Mouse (Mus musculus) heart, embryonic 16.5 days (tissue): ENCODE results near the gene Cct7. TPM values are rescaled to one million over a fixed set of nuclear protein-coding genes. Genes with fewer than 3 reads are reported as not detected.

ENCODE experiments used
- ATAC-seq: fragments of 200-750 bp; cut with Nextera tagmentation; replicated peaks from 2 replicates; pipeline ENCODE4 v1.8.0; 2017; ENCODE audit warnings: moderate number of reproducible peaks; ENCODE audit not compliant: insufficient read depth, low FRiP score; ENCODE audit errors: extremely low read depth
- H3K27ac ChIP-seq: fragments of 300-500 bp; sonication (generic); 2 replicates; pipeline ENCODE4 v1.5.1; 2014; ENCODE audit warnings: mild to moderate bottlenecking, low read length, control low read depth, moderate library complexity
- H3K27me3 ChIP-seq: fragments of 300-500 bp; sonication (generic); 2 replicates; pipeline ENCODE4 v1.6.1; 2014; ENCODE audit warnings: low read length, mixed read lengths; ENCODE audit not compliant: control insufficient read depth, insufficient read depth
- H3K36me3 ChIP-seq: fragments of 300-500 bp; sonication (generic); 2 replicates; pipeline ENCODE4 v1.6.1; 2014; ENCODE audit not compliant: control insufficient read depth, insufficient read depth
- H3K4me1 ChIP-seq: fragments of 300-500 bp; sonication (generic); 2 replicates; pipeline ENCODE4 v1.6.1; 2014; ENCODE audit warnings: low read length, mixed read lengths; ENCODE audit not compliant: control insufficient read depth, insufficient read depth
- H3K4me2 ChIP-seq: fragments of 300-500 bp; sonication (generic); 2 replicates; pipeline ENCODE4 v1.6.1; 2014; ENCODE audit warnings: low read depth, mild to moderate bottlenecking, control low read depth, low read length
- H3K4me3 ChIP-seq: fragments of 300-500 bp; sonication (generic); 2 replicates; pipeline ENCODE4 v1.5.1; 2014; ENCODE audit warnings: mild to moderate bottlenecking, control low read depth, low read length
- H3K9ac ChIP-seq: fragments of 300-500 bp; sonication (generic); 2 replicates; pipeline ENCODE4 v1.6.1; 2014; ENCODE audit warnings: low read length, control low read depth
- H3K9me3 ChIP-seq: fragments of 300-500 bp; sonication (generic); replicated peaks from 2 replicates; pipeline ENCODE4 v1.6.1; 2016; ENCODE audit warnings: low read length; ENCODE audit not compliant: control insufficient read depth
- WGBS: fragments of 180-500 bp; shearing (Covaris S2); extraction: QIAGEN DNeasy Blood & Tissue Kit; methylation state at CpG from one replicate; pipeline ENCODE4 v1.1.7; 2014; 5-methylcytosine and 5-hydroxymethylcytosine counted together
- polyA plus RNA-seq: library from polyadenylated mRNA; unstranded; fragments of >200 nt; fragmentation: Nextera tagmentation; extraction: Ambion mirVana; gene quantifications from 2 replicates; pipeline ENCODE4 v1.2.1, GENCODE M21; 2015

The Cct7 gene
- polyA plus RNA-seq, 1 experiment from 2014 or later, result 381 TPM

GRCm38 (mm10) chr6:85488510-85488909, 37.2 kb downstream of the Cct7 start:
- no peak for ATAC-seq
- H3K4me3 ChIP-seq, result no peak overlapping the region
- H3K27me3 ChIP-seq, result peaks cover 32% of the 10 kb centered on the region
- H3K9me3 ChIP-seq, result no peaks in the 10 kb centered on the region
- H3K27ac ChIP-seq, result no peak overlapping the region
- H3K4me2 ChIP-seq, result no peak overlapping the region
- H3K9ac ChIP-seq, result no peak overlapping the region
- peaks cover 7% of the 10 kb centered on the region; the same call in 1 of the 2 replicates for H3K4me1 ChIP-seq
- WGBS, result 73% methylated on average over 4 of the region's 4 CpGs
- no peaks in the 10 kb centered on the region for H3K36me3 ChIP-seq

- Histone ChIP-seq H3K27ac (no peak overlapping the region), H3K4me1 (no peaks in the 10 kb centered on the region), H3K4me3 (no peak overlapping the region), H3K4me2 (no peak overlapping the region), H3K36me3 (no peaks in the 10 kb centered on the region), H3K27me3 (peaks cover 19% of the 10 kb centered on the region), H3K9me3 (no peaks in the 10 kb centered on the region), H3K9ac (no peak overlapping the region)
- 74% methylated on average over 3 of the region's 3 CpGs for WGBS
- no peak for ATAC-seq
These were observed 38.4 kb downstream of the Cct7 start for GRCm38 (mm10) chr6:85489717-85490116.

- H3K36me3 ChIP-seq, result no peaks in the 10 kb centered on the region
- no peaks in the 10 kb centered on the region for H3K9me3 ChIP-seq
- H3K4me3 ChIP-seq, result no peak overlapping the region
- WGBS, result 66% methylated on average over 4 of the region's 4 CpGs
- no peak overlapping the region for H3K27ac ChIP-seq
- no peak overlapping the region for H3K4me2 ChIP-seq
- H3K9ac ChIP-seq, result no peak overlapping the region
- no peaks in the 10 kb centered on the region for H3K4me1 ChIP-seq
- no peak for ATAC-seq
- peaks cover 14% of the 10 kb centered on the region for H3K27me3 ChIP-seq
These were observed 38.9 kb downstream of the Cct7 start for GRCm38 (mm10) chr6:85490252-85490651.

- no peak overlapping the region for H3K4me2 ChIP-seq
- no peak overlapping the region for H3K27ac ChIP-seq
- no peaks in the 10 kb centered on the region for H3K36me3 ChIP-seq
- H3K4me1 ChIP-seq, result no peaks in the 10 kb centered on the region
- no peaks in the 10 kb centered on the region for H3K9me3 ChIP-seq
- ATAC-seq, result no peak
- 0 out of 2 replicates have a peak, but pooled peaks cover 5% of the 10 kb centered on the region for H3K27me3 ChIP-seq
- 81% methylated on average over 3 of the region's 3 CpGs for WGBS
- H3K9ac ChIP-seq, result no peak overlapping the region
- H3K4me3 ChIP-seq, result no peak overlapping the region
These were observed 40.3 kb downstream of the Cct7 start for GRCm38 (mm10) chr6:85491606-85492005.

- Histone ChIP-seq H3K27me3 (peaks cover 13% of the 10 kb centered on the region; the same call in 1 of the 2 replicates), H3K9me3 (no peaks in the 10 kb centered on the region), H3K27ac (no peak overlapping the region), H3K4me2 (no peak overlapping the region), H3K9ac (no peak overlapping the region), H3K4me1 (no peaks in the 10 kb centered on the region), H3K36me3 (no peaks in the 10 kb centered on the region), H3K4me3 (no peak overlapping the region)
- ATAC-seq, result no peak
These were observed 45.7 kb downstream of the Cct7 start for GRCm38 (mm10) chr6:85496976-85497375.

GRCm38 (mm10) chr6:85498147-85498546, 46.8 kb downstream of the Cct7 start:
- Histone ChIP-seq H3K9me3 (no peaks in the 10 kb centered on the region), H3K27me3 (peaks cover 23% of the 10 kb centered on the region), H3K9ac (no peak overlapping the region), H3K27ac (no peak overlapping the region), H3K4me2 (no peak overlapping the region), H3K36me3 (no peaks in the 10 kb centered on the region), H3K4me3 (no peak overlapping the region), H3K4me1 (peaks cover 4% of the 10 kb centered on the region)
- 52% methylated on average over 9 of the region's 9 CpGs for WGBS
- no peak for ATAC-seq

- WGBS, result 52% methylated on average over 1 of the region's 1 CpGs
- no peak overlapping the region for H3K27ac ChIP-seq
- no peak overlapping the region for H3K4me3 ChIP-seq
- H3K9me3 ChIP-seq, result no peaks in the 10 kb centered on the region
- H3K4me2 ChIP-seq, result no peak overlapping the region
- H3K36me3 ChIP-seq, result no peaks in the 10 kb centered on the region
- H3K27me3 ChIP-seq, result peaks cover 40% of the 10 kb centered on the region
- no peak for ATAC-seq
- no peak overlapping the region for H3K9ac ChIP-seq
- H3K4me1 ChIP-seq, result peaks cover 4% of the 10 kb centered on the region
These were observed 49.1 kb downstream of the Cct7 start for GRCm38 (mm10) chr6:85500416-85500815.

GRCm38 (mm10) chr6:85501571-85502102, 50.3 kb downstream of the Cct7 start:
- no peak overlapping the region for H3K27ac ChIP-seq
- no peak for ATAC-seq
- WGBS, result 23% methylated on average over 6 of the region's 6 CpGs
- H3K4me1 ChIP-seq, result peaks cover 4% of the 10 kb centered on the region
- no peak overlapping the region for H3K4me3 ChIP-seq
- H3K9me3 ChIP-seq, result no peaks in the 10 kb centered on the region
- H3K27me3 ChIP-seq, result peaks cover 41% of the 10 kb centered on the region
- H3K4me2 ChIP-seq, result no peak overlapping the region
- H3K36me3 ChIP-seq, result no peaks in the 10 kb centered on the region
- no peak overlapping the region for H3K9ac ChIP-seq

GRCm38 (mm10) chr6:85502103-85502910, 51.0 kb downstream of the Cct7 start:
- H3K27ac ChIP-seq, result no peak overlapping the region
- WGBS, result 2% methylated on average over 33 of the region's 37 CpGs

More at GRCm38 (mm10) chr6:85502103-85502910, 51.0 kb downstream of the Cct7 start:
- H3K4me3 ChIP-seq, result peak overlapping the region; percentile 69
- H3K9me3 ChIP-seq, result no peaks in the 10 kb centered on the region
- ATAC-seq, result no peak
- H3K4me2 ChIP-seq, result peak overlapping the region; percentile 92
- peaks cover 4% of the 10 kb centered on the region for H3K4me1 ChIP-seq
- H3K36me3 ChIP-seq, result no peaks in the 10 kb centered on the region
- H3K27me3 ChIP-seq, result peaks cover 41% of the 10 kb centered on the region
- peak overlapping the region; percentile 62 for H3K9ac ChIP-seq
